In the genomic region with DNA sequence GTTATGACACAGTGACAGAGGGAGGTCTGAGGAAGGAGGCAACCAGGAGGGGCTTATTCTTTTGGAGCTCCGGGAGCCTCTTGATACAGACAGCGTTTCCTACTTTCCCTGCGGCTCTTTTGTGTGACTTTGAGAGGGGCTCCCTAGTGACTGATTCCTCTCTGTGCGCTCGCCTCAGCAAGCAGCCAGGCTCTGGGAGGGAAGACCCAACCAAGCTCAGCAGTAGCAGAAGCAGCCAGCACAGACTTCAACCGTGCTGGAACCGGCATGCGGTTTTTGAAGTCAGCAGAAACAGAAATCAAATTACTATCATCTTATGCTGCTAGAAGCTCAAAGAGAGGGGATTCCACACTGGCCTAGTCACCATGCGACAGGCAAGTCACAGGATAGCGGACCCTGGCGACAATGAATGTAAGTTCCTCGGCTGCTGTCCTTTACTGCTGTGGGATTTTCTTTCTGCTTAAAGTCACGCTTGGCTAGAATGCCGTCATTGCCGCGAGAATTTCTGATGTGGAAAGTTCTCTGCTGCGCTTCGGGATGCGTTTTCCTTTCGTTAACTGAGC, we compare ENCODE assay signal across 8 mouse cellular contexts. TPM values are rescaled to one million over a fixed set of nuclear protein-coding genes. Genes with fewer than 3 reads are reported as not detected.
DNase-seq lines count a peak whose midpoint lies in the region; ATAC-seq lines count a peak whose summit lies in the region.

A gene (plus strand): TSS at position 22 of the 563 bp plus-strand sequence.

- no peaks in the 10 kb centered on the region for H3K27me3 ChIP-seq in heart, embryonic 15.5 days
- H3K27me3 ChIP-seq in limb, embryonic 13.5 days = peaks cover 52% of the 10 kb centered on the region
- peaks cover 5% of the 10 kb centered on the region; the same call in 1 of the 2 replicates for H3K27me3 ChIP-seq in neural tube, embryonic 12.5 days (replicated peaks)

- WGBS in heart, embryonic 15.5 days = under 1% methylated on average over 20 of the region's 20 CpGs
- 2% methylated on average over 20 of the region's 20 CpGs for WGBS in limb, embryonic 13.5 days
- under 1% methylated on average over 20 of the region's 20 CpGs for WGBS in neural tube, embryonic 12.5 days

- 0 out of 2 replicates have a peak, but pooled peaks have one; percentile 31 for ATAC-seq in heart, embryonic 15.5 days (replicated peaks; ENCODE audit: insufficient number of reproducible peaks, insufficient read depth, low FRiP score, low read depth)
- ATAC-seq in limb, embryonic 13.5 days (ENCODE audit: low FRiP score, low read depth) = peak; percentile 62
- ATAC-seq in neural tube, embryonic 12.5 days (ENCODE audit: low FRiP score, low read depth) = peak; percentile 42

- H3K27ac ChIP-seq in heart, embryonic 15.5 days = no peak within 1 kb of the TSS
- no peak within 1 kb of the TSS for H3K27ac ChIP-seq in limb, embryonic 13.5 days
- H3K27ac ChIP-seq in neural tube, embryonic 12.5 days = no peak within 1 kb of the TSS

- peak within 1 kb of the TSS; percentile 83 for H3K4me2 ChIP-seq in heart, embryonic 15.5 days
- peak within 1 kb of the TSS; percentile 79 for H3K4me2 ChIP-seq in limb, embryonic 13.5 days (replicated peaks)
- H3K4me2 ChIP-seq in neural tube, embryonic 12.5 days (replicated peaks) = peak within 1 kb of the TSS; percentile 60

- peak; percentile 4 to 44 for DNase-seq in adrenal gland, adult (ENCODE audit: inconsistent age in 2 of 2, low spot score in 1 of 2)
- DNase-seq in adrenal gland, postnatal 4 days (ENCODE audit: low spot score in 2 of 2) = no peak
- DNase-seq in right cerebral cortex, adult 18-20 months = peak; percentile 26
- DNase-seq in right cerebral cortex, postnatal 25 days = no peak
- DNase-seq in gastrocnemius, adult 8-10 months (ENCODE audit: low spot score in 2 of 2) = no peak

- no peaks in the 10 kb centered on the region for H3K9me3 ChIP-seq in heart, embryonic 15.5 days (replicated peaks)
- no peaks in the 10 kb centered on the region for H3K9me3 ChIP-seq in limb, embryonic 13.5 days
- H3K9me3 ChIP-seq in neural tube, embryonic 12.5 days = no peaks in the 10 kb centered on the region

- peak within 1 kb of the TSS; percentile 57 for H3K4me3 ChIP-seq in heart, embryonic 15.5 days
- peak within 1 kb of the TSS; percentile 46 for H3K4me3 ChIP-seq in limb, embryonic 13.5 days
- H3K4me3 ChIP-seq in neural tube, embryonic 12.5 days = peak within 1 kb of the TSS; percentile 34

- H3K4me1 ChIP-seq in heart, embryonic 15.5 days (replicated peaks) = peaks cover 20% of the 10 kb centered on the region
- H3K4me1 ChIP-seq in limb, embryonic 13.5 days = peaks cover 7% of the 10 kb centered on the region
- H3K4me1 ChIP-seq in neural tube, embryonic 12.5 days = peaks cover 4% of the 10 kb centered on the region; the same call in 1 of the 2 replicates

- no peaks in the 10 kb centered on the region for H3K36me3 ChIP-seq in heart, embryonic 15.5 days
- H3K36me3 ChIP-seq in limb, embryonic 13.5 days = no peaks in the 10 kb centered on the region
- no peaks in the 10 kb centered on the region for H3K36me3 ChIP-seq in neural tube, embryonic 12.5 days

- peak within 1 kb of the TSS; percentile 40 for H3K9ac ChIP-seq in heart, embryonic 15.5 days
- peak within 1 kb of the TSS; percentile 54 for H3K9ac ChIP-seq in limb, embryonic 13.5 days
- H3K9ac ChIP-seq in neural tube, embryonic 12.5 days = 0 out of 2 replicates have a peak within 1 kb of the TSS, but pooled peaks have one; percentile 33

RNA-seq across cellular contexts. Expression of the gene that starts here (rescaled TPM):
- total RNA-seq in adrenal gland, postnatal 4 days (2021) = under 1 TPM; 0.51 to 0.56 TPM
- 0.66 and 0.77 TPM in 2 replicates for polyA plus RNA-seq in heart, embryonic 15.5 days (2015; fragmentation: Nextera tagmentation; extraction: Ambion mirVana)
- polyA plus RNA-seq in limb, embryonic 13.5 days (2015; fragmentation: Nextera tagmentation; extraction: Ambion mirVana) = 0.57 and 0.81 TPM in 2 replicates
- 0.51 and 0.87 TPM in 2 replicates for polyA plus RNA-seq in neural tube, embryonic 12.5 days (2016; fragmentation: Nextera tagmentation; extraction: Ambion mirVana)
- under 1 TPM in 3 of 4 experiments, not detected in 1; 0.12 to 0.20 (median 0.16) TPM for total RNA-seq in gastrocnemius, adult 8-10 months (2022)

Comparison
In these comparisons a context has a peak if more than half of its experiments do, and no peak if none do; other contexts are left out.
1. DNase-seq: peak in adrenal gland, adult (2 of 2) and right cerebral cortex, adult 18-20 months (single experiment); none in adrenal gland, postnatal 4 days (0 of 2), right cerebral cortex, postnatal 25 days (single experiment) and gastrocnemius, adult 8-10 months (0 of 2).
2. Peak in ATAC-seq, H3K4me3 ChIP-seq, H3K9ac ChIP-seq and H3K4me2 ChIP-seq in heart, embryonic 15.5 days; RNA of the gene not detected or under 1 TPM.
3. Peak in ATAC-seq, H3K4me3 ChIP-seq, H3K9ac ChIP-seq and H3K4me2 ChIP-seq in limb, embryonic 13.5 days; RNA of the gene not detected or under 1 TPM.
4. Peak in ATAC-seq, H3K4me3 ChIP-seq, H3K9ac ChIP-seq and H3K4me2 ChIP-seq in neural tube, embryonic 12.5 days; RNA of the gene not detected or under 1 TPM.
5. Peak in every context shown above with its lines, with median percentiles within 50 percentile points of each other: ATAC-seq, H3K4me2 ChIP-seq, H3K4me3 ChIP-seq and H3K9ac ChIP-seq.